Mouse (Mus musculus) cerebellum, adult 8-10 months (tissue): Measurements from ENCODE around the gene Fbxo5.

Experiments used
- DNase-seq: peaks from one replicate; pipeline ENCODE4 v3.0.0; 2022

Fbxo5 gene

GRCm38 (mm10) chr10:5805243-5805730 lies at the start of gene Fbxo5:
TSS of gene Fbxo5 (minus strand) at chr10:5805600.
- peak; percentile 98 for DNase-seq

DNA sequence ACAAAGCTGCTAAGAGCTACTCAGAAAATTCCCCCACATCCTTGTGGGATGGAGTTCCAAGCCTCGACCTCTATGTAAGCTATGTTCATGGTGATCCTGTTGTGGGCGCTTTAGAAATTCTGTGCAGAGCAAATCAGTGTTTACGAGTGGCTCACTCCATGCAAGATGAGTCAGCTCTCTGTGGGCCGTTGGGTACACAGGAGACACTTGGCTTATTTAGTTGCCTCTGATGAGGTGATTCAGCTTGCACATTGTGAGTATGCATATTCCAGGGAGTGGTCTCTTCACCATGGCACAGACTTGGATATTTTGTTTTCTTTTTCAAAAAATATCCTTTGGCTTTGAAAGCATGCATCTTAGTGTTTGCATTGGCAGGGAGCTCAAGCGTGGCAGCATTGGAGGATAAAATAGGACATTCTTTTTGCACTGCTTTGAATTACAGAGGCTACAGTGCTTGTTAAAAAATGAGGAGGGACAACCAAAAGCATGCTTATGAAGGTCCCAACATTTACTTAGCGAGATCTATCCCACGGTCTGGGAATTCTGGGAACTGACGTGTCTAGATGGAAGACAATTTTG lies 48.0 kb upstream of the Fbxo5 start:
- no peak for DNase-seq

DNA sequence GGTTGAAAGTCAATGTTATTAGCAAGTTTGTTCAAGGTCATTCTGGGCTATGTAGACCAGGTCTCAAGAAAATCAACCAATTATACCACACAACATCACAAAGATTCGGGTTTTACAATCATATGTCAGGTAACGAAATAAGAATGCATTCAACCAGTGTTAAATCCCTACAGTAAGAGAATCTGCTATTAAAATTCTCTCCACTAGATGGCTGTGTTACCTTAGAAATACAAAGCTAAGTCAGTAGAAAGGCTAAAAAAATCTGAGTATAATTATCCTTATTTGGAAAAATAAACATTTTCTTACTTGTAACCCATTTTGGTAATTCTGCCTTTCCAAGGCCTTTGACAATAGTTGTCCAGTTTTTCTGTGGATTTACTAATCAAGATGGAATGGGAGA lies 41.5 kb upstream of the Fbxo5 start:
- DNase-seq = no peak

DNA sequence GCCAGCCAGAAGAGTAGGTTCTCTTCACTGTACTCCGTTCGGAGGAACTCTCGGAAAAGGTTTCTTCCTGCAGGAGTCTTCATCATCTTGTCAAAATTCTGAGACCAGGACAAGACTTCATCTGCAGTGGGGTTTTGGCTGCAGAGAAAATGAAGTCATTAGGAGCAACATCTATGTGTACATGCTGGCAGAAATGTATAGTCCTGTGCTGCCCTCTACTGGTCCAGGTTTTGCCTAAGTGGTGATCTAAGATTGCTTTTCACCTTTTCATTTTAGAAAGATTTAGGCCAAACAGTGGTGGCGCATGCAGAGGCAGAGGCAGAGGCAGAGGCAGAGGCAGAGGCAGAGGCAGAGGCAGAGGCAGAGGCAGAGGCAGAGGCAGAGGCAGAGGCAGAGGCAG lies 36.0 kb upstream of the Fbxo5 start:
- peak; percentile 22 for DNase-seq

DNA sequence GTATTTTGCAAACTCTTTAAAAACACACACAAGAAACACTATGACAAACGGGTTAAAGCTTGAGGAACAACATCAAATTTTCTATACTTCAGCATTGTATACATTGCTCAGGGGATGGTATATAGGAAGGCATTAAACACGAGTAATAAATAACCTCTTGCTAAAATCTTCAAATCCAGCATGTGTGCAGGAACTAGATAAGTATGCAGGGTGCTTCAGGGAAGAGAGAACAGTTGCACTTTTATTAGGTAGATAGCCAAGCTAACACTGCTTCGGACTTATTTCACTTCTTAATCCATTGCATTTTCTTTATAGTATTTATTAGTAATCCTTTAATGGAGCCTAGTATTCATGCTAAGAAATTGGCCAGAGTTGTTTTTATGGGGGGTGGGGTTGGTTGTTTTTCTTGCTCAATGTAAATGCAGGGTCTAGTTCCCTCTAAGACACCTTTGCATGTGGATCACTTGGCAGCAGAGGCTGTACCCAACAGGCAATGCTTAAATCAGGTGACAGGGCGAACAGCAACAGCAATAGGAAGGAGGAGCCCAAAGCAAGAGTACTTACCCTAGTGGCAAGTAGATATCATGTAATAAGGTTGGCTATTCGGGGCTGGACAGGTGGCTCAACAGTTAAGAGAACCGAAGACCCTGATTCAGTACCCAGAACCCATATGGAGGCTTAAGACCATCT lies 21.1 kb upstream of the Fbxo5 start:
- DNase-seq = no peak

- DNase-seq = peak; percentile 43
Observed at GRCm38 (mm10) chr10:5824779-5825178, 19.4 kb upstream of the Fbxo5 start.

DNA sequence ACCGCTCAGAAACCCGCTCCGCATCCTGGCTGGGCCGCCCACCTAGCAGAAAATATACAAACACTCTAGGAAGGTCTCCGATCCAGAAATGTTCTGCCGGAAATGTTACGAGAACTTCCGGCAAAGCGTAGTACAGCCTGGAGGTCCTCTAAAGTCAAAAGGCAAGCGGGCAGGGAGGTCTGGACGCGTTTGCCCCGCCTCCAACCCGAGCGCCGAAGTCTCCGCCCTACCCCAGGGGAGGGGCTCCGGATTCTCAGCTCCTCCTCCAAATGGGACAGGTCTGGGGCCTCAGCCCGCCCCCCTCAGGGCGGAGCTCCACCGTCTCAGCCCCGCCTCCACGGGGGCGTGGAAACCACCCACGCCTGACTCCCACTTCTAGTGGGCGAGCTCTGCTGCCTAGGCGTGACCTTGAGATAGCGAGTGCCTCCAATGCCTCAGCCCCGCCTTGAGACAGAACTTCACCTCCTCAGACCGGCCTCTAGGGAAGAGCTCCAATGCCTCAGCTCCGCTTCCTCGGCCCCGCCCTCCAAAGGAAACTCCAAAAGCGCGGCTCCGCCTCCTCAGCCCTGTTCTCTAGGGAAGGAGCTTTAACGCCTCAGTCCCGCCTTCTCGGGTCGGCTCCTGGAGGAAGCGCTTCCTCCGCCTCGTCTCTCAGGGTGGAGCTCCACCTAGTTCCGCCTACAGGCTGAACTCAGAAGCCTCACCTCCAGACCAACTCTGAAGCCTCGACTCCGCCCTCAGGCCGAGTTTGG lies 18.5 kb upstream of the Fbxo5 start, which contains the start of gene Mtrf1l:
Gene Mtrf1l (minus strand): TSS at position 171 of the 752 bp plus-strand sequence.
- peak; percentile 97 for DNase-seq

DNA sequence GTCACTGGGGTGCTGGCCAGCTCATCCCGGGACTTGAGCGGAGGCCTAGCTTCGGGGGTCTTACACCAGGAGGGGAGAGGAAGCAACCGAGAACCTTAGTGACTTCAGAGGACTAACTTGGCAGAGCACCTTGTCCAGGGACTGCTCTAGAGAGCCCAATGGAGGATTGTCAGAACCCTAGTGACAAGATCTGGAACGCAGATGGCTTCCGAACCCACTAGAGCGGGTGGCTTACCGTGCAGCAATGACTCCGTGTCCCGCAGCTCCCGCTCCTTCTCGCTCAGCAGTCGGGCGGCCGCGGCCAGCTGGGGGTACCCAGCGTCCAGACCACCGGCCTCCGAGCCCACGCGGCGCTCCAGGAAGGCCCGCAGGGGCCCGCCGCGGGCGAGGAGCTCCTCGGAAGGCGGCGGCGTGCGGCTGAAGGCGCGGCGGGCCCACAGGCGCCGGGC lies 17.9 kb upstream of the Fbxo5 start:
- no peak for DNase-seq

DNA sequence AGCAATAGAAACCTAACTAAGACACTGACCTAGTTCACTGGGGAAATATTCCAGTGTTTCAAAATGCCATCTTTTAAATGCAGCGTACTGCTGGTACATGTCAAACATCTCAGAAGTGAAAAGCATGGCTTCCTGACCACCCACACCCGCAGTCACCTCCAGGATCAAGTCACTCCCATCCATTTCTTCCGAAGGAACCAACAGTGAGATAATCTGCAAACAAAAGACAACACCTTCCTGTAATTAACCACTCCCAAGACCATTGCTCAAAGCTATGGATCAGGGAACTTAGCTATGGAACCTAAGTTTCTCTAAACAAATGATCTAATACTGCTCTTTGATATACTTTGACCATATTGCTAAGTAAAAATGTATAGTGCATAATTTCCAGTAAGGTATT lies 13.4 kb upstream of the Fbxo5 start:
- DNase-seq = no peak

DNA sequence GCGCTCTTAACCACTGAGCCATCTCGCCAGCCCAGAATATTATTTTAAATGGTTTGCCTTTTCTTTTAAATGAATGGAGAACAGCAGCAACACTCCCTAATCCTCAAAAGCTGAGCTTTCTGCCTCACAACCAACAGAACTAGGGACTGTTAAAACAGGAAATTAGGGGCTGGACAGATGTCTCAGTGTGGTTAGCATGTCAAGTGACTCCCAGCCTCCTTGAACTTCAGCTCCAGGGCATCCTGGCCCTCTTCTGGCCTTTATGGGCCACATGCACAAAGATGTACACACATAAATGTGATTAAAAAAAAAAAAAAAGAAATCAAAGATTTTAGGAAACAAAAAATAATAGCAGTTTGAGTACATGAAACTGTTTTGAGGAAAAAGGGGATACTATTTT lies 10.6 kb upstream of the Fbxo5 start:
- no peak for DNase-seq

GRCm38 (mm10) chr10:5813724-5814123 lies 8.3 kb upstream of the Fbxo5 start:
- no peak for DNase-seq

- DNase-seq = no peak
Observed at GRCm38 (mm10) chr10:5807683-5808082, 2.3 kb upstream of the Fbxo5 start.

- DNase-seq = no peak
Observed at GRCm38 (mm10) chr10:5806996-5807395, 1.6 kb upstream of the Fbxo5 start.

DNA sequence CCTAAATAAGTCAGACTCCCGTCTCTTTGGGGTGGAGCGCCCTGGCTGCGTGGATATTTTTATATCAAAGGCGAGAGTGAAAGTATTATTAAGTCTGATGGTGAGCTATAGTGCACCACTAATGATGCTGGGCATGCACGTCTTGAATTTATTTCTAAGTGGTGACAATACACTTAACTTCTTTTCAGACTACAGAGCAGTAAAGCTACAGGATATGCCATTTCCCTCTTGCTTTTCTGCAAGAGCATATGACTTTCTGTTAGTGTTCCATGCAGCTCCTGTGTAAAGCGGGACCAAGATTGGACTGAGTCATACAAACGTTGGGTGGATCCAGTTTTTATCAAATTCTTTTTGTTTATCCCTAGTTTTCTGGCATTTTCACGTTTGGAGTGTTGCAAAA lies 1.0 kb upstream of the Fbxo5 start:
- peak; percentile 25 for DNase-seq

- peak; percentile 94 for DNase-seq
Observed at GRCm38 (mm10) chr10:5805731-5806307, 419 bp upstream of the Fbxo5 start.

DNA sequence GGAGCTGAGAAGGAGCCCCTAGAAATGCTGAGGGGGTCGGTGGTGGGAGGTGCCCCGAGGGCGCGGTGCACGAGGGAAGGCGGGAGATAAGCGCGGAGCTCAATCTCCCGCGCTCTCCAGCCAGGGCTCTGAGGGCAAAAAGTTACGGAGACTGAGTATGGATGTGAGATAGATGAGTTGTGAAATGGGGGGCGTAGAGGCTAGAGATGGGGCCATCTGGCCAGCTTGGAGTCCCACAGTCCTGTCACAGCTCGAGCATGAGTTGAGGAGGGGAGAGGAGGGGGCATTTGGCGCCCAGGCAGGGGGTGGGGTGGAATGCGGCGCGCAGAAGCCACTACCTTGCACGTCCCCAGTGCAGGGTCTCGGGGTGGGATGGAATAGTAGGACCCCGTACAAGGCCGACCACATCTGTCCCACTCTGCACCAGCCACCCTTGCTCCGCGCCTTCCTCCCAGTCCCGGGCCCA lies 676 bp downstream of the Fbxo5 start:
- DNase-seq = no peak

GRCm38 (mm10) chr10:5803739-5804138 lies 1.7 kb downstream of the Fbxo5 start:
- DNase-seq = no peak

GRCm38 (mm10) chr10:5802866-5803265 lies 2.5 kb downstream of the Fbxo5 start:
- no peak for DNase-seq

- DNase-seq = no peak
Observed at GRCm38 (mm10) chr10:5800490-5800889, 4.9 kb downstream of the Fbxo5 start.

DNA sequence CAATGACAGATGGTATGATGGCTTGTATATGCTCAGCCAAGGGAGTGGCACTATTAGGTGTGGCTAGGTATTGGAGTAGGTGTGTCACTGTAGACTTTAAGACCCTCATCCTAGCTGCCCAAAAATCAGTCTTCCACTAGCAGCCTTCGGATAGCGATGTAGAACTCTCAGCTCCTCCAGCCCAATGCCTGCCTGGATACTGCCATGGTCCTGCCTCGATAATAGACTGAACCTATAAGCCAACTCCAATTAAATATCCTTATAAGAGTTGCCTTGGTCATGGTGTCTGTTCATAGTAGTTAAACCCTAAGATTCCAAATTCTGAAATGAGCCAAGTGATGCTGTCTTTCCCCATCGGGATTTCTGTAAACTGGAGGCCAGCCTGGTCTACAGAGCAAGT lies 7.3 kb downstream of the Fbxo5 start:
- DNase-seq = no peak

- peak; percentile 45 for DNase-seq
Observed at GRCm38 (mm10) chr10:5790657-5791056, 14.7 kb downstream of the Fbxo5 start.

DNA sequence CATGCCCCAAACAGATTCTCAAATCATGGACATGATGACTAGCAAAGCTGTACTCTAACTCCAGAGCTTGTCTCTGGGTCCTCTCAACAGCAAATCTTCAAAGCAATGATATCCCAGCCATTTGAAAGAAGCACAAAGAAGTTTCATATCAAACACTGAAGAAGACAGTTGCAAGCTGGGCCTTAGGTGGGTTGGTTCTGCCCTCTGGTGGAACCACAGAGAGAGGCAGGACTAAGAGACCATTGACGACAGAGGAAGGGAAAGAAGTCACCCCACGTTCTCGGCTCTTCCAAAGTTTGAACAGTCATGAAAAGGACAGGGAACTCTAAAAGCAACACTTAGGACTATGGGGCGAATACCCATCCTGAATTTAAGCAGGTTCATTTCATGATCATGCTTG lies 18.5 kb downstream of the Fbxo5 start:
- DNase-seq = no peak
